Mouse (Mus musculus) ES-E14 (cell line): ENCODE results near the gene Snai1.

ENCODE experiments used
- CHD2 ChIP-seq: IDR thresholded peaks from 2 replicates; pipeline ENCODE4 v1.6.1; 2014; ENCODE audit warnings: mild to moderate bottlenecking, low read depth, low read length, inconsistent platforms
- ZNF384 ChIP-seq: IDR thresholded peaks from 2 replicates; pipeline ENCODE4 v1.6.1; 2012; ENCODE audit warnings: low read depth, low read length, inconsistent platforms

DNA sequence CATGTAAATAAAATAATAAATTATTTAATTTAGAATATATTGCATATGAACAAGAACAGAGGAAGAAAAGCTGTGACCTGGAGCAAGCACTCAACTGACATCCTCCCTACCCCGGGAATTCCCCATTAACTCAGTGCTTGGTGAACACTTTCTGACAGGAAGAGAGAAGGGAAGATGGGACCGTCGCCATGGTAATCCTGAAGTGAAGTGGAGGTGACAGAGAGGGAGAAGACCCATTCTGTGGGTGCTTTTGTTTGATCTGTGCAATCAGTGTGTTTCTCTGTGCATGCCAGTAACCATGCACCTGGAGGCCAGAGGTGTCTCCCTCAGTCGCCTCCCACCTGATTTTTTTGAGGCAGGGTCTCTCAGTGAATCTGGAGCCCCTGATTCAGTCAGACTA, 14.3 kb downstream of the Snai1 start:
- TF ChIP-seq ZNF384, result no peak
- TF ChIP-seq CHD2, result no peak
